Mouse (Mus musculus) kidney, adult 8-10 months (tissue): Measurements from ENCODE around the gene Tex261.

Experiments used
- DNase-seq, 2 experiments: peaks; one replicate each; pipeline ENCODE4 v3.0.0; 2022

The Tex261 gene

GRCm38 (mm10) chr6:83750171-83750684, 25.4 kb downstream of the Tex261 start:
- DNase-seq = peak in 1 of 2 experiments; percentile 55

DNA sequence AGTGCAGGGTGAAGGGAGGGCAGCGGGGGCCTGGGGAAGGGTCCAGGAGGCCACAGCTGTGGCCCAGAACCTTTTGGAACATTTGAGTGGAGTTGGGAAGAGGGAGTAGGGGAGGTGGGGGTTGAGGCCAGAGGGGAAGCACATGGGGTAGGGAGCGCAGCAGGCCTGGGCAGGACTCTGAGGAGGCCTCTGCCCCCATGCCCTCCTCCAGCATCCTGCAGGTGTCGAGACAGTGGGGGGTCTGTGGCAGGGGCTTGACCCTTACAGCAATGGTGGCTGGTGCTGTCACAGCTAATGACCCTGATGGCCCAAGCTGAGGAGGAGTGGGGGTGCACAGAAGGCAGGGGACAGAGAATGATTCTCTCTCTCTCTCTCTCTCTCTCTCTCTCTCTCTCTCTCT, 26.3 kb downstream of the Tex261 start:
- DNase-seq = no peak

DNA sequence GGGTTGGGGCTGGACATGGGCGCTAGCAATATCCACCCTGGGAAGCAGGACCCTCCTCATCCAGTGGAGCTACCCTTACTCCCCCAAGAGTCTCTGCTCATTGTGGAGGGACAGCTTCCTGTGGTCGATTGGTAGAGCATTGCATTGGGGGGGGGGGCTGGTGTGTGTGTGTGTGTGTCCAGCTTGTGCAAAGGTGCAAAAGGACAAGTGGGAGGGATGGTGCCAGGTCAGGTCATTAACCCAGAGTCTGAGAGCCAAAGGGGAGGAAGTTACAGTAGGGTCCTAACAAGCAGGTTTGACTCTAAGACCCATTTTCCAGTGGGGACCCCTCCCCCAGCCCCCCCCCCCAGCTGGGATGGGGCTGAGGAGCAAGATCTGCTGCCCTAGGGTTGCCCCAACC, 30.1 kb downstream of the Tex261 start:
- no peak for DNase-seq

- peak in 1 of 2 experiments; percentile 23 for DNase-seq
Observed at GRCm38 (mm10) chr6:83744557-83744956, 31.1 kb downstream of the Tex261 start.

DNA sequence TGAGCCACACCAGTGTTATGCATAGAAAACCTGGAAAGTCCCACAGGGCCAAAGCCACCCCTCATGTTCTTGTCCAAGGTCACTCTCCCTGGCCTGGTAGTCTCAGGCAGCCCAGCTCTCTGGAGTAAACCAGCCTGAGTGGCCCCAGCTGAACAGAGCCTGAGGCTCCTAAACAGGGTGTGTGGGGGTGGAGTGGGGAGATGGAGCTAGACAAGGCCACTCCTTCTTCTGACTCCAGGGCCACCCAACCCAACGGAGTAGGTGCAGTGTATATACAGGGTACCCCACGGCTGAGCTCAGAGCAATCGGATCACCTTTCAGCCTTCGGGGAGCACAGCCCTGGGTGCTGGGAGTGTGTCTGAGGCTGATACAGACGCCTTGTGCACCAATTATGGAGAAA, 31.5 kb downstream of the Tex261 start:
- DNase-seq = peak; percentile 62 to 82

DNA sequence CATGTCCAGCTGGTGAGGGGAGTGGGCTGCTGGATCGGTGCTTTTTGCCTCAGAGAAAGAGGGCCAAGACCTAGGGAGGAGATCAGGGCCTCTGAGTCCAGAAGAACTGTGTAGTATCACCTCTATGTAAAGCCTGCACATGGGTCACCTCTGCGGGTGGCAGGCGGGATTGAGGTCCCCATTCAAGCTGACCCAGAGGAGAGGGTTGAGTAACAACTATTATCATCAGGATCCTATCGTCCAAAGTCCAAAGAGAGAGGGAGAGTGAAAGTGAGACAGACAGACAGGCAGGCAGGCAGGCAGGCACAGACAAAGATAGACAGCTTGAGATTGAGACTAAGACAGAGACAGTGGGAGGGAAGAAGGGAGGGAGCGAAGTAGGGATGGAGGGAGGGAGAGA, 32.4 kb downstream of the Tex261 start:
- DNase-seq = no peak

GRCm38 (mm10) chr6:83742761-83743160, 32.9 kb downstream of the Tex261 start, which contains the start of gene Atp6v1b1:
Atp6v1b1 (plus strand) TSS chr6:83742990.
- peak; percentile 41 to 68 for DNase-seq

DNA sequence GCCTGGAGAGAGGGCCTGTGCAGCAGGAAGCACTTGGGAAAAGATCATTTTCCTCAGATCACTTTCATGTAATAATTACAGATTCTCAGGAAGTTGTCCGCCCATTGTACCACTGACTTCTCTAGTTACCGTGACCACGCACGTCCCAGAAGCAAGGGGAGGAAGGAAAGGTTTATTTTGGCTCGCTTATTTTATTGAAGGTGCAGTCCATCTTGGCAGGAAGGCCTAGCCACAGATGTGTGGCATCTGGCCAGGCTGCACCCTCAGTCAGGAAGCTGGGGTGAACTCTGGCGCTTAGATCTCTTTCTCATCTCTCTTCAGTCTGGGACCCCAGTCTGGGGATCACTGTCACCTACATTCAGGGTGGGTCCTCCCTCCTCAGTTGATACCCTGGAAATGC, 37.0 kb downstream of the Tex261 start:
- DNase-seq = no peak

DNA sequence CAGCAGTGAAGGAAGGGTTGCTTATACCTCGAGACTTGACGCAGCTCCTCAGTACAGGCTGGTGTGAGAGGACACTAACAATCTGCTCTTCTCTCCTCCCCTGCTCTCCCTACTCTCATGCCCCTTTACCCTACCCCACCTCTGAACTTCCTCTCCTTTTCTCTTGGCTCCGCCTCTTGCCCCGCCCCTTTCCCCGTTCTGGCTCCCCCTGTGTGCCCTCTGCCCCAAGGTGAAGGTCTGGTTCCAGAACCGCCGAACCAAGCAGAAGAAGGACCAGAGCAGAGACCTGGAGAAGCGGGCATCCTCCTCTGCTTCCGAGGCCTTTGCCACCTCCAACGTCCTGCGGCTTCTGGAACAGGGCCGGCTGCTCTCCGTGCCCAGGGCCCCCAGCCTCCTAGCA, 38.3 kb downstream of the Tex261 start:
- DNase-seq = no peak

GRCm38 (mm10) chr6:83731128-83731527, 44.5 kb downstream of the Tex261 start:
- DNase-seq = peak; percentile 33 to 72

DNA sequence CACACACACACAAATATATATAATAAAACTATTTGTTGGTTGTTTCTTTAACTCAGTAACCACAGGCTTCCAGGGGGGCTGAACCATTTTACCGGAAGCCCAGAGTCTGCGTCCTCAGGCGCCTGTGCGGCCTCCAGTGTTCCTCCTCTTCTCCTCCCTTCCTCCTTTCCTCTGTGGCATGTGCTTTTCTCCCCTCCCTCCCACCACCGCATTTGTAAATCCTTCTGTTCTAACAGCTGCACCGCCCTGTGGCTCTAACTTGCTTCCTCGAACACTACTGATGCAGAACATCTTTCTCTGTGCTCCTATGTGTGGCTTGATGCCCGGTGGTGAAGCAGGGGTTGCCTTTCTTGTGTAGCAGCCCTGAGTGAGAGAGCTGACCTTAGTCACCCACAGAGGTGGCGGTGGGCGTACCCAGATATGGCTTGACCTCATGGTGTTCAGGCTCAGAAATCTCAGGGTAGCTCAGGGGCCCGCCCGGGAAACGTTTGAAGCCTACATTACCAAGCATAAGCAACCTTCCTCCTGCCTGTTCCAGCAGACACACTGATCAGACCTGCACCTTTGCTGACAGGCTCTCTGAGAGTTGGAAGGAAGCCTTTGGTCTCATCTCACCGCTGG, 46.2 kb downstream of the Tex261 start:
- DNase-seq = no peak

DNA sequence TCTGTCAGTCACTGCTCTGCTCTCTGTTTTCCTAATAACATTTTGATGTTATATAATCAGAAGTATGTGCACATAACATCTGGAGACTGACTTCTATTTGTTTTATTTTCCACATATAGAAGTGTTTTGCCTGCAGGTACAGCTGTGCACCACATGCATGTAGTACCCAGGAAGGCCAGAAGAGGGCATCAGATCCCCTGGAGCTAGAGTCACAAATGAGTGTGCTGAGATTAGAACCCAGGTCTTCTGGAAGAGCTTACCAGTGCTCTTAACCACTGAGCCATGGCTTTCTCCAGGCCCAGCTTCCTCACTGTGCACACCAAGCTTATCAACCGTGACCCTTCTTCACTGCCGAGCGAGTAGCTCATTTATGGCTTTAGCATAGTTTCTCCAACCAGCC, 47.1 kb downstream of the Tex261 start:
- DNase-seq = peak in 1 of 2 experiments; percentile 39

- no peak for DNase-seq
Observed at GRCm38 (mm10) chr6:83727178-83727577, 48.4 kb downstream of the Tex261 start.

- DNase-seq = no peak
Observed at GRCm38 (mm10) chr6:83722526-83722925, 53.1 kb downstream of the Tex261 start.
